Mouse (Mus musculus) heart, postnatal 0 days (tissue): Measurements from ENCODE around the gene Gm11027. TPM values are rescaled to one million over a fixed set of nuclear protein-coding genes. Genes with fewer than 3 reads are reported as not detected.

ENCODE experiments used
- ATAC-seq: fragments of 200-750 bp; cut with Nextera tagmentation; 2 replicates; pipeline ENCODE4 v1.8.0; 2017; ENCODE audit warnings: low read depth, moderate number of reproducible peaks, moderate library complexity; ENCODE audit not compliant: insufficient read depth
- DNase-seq: peaks from one replicate; pipeline ENCODE4 v3.0.0-alpha.2; 2016; ENCODE audit warnings: low spot score
- H3K27ac ChIP-seq: fragments of 300-500 bp; sonication (generic); 2 replicates; pipeline ENCODE4 v1.5.1; 2014; ENCODE audit warnings: low read depth, mild to moderate bottlenecking
- H3K27me3 ChIP-seq: fragments of 300-500 bp; sonication (generic); 2 replicates; pipeline ENCODE4 v1.6.1; 2014; ENCODE audit warnings: low read length, mixed read lengths; ENCODE audit not compliant: control insufficient read depth, insufficient read depth
- H3K36me3 ChIP-seq: fragments of 300-500 bp; sonication (generic); replicated peaks from 2 replicates; pipeline ENCODE4 v1.6.1; 2014; ENCODE audit warnings: low read length, mixed read lengths; ENCODE audit not compliant: control insufficient read depth, insufficient read depth
- H3K4me1 ChIP-seq: fragments of 300-500 bp; sonication (generic); 2 replicates; pipeline ENCODE4 v1.6.1; 2014; ENCODE audit warnings: antibody characterized with exemption; ENCODE audit not compliant: control insufficient read depth, insufficient read depth
- H3K4me2 ChIP-seq: fragments of 300-500 bp; sonication (generic); 2 replicates; pipeline ENCODE4 v1.6.1; 2014; ENCODE audit warnings: low read depth, mild to moderate bottlenecking, low read length, moderate library complexity
- H3K4me3 ChIP-seq: fragments of 300-500 bp; sonication (generic); 2 replicates; pipeline ENCODE4 v1.5.1; 2014; ENCODE audit warnings: low read depth, low read length
- H3K9ac ChIP-seq: fragments of 300-500 bp; sonication (generic); replicated peaks from 2 replicates; pipeline ENCODE4 v1.6.1; 2014; ENCODE audit warnings: low read depth, low read length, mixed read lengths
- H3K9me3 ChIP-seq: fragments of 300-500 bp; sonication (generic); replicated peaks from 2 replicates; pipeline ENCODE4 v1.6.1; 2016; ENCODE audit warnings: low read length; ENCODE audit not compliant: control insufficient read depth
- CTCF ChIP-seq: IDR thresholded peaks from 2 replicates; pipeline ENCODE4 v1.5.1; 2016; ENCODE audit warnings: antibody characterized with exemption, control low read depth, low read depth
- EP300 ChIP-seq: IDR thresholded peaks from 2 replicates; pipeline ENCODE4 v1.6.1; 2016; ENCODE audit warnings: antibody characterized with exemption, low read depth
- WGBS: fragments of 180-500 bp; shearing (Covaris S2); extraction: QIAGEN DNeasy Blood & Tissue Kit; methylation state at CpG from one replicate; pipeline ENCODE4 v1.1.7; 2014; 5-methylcytosine and 5-hydroxymethylcytosine counted together
- polyA plus RNA-seq: library from polyadenylated mRNA; unstranded; fragments of >200 nt; fragmentation: Nextera tagmentation; extraction: Ambion mirVana; gene quantifications from 2 replicates; pipeline ENCODE4 v1.2.1, GENCODE M21; 2015
- total RNA-seq: library from RNA; depleted of rRNA; stranded (reverse); fragments of >200 nt; gene quantifications from 2 replicates; pipeline ENCODE4 v1.2.3, GENCODE M21; 2014; ENCODE audit warnings: low replicate concordance

Gm11027 gene
- total and polyA plus RNA-seq, 2 experiments from 2014 or later = not detected

DNA sequence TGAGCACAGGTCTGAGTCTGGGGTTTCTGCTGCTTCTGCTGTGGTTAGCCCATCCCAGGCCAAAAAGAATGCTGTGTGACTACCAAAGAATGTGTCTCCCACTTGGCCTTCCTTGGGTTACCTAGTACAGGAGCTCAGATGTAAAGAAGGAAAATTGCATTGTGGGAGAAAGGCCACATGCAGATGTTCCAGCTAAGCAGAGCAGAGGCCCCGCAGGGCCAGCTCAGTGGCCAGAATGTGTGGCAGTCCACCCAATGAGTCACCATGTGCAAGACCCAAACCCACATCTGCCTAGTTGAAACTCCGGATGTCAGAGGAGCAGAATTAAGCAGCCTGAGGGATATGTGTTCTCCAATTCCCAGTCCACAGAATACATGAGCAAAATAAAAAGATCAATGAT lies 16.9 kb upstream of the Gm11027 start:
- 81% methylated on average over 2 of the region's 2 CpGs for WGBS
- TF ChIP-seq CTCF (no peak), EP300 (no peak)

GRCm38 (mm10) chr12:116262555-116263341 lies 12.4 kb upstream of the Gm11027 start, which contains the start of gene Wdr60:
Gene Wdr60, minus strand, starts transcription at chr12:116263022.
- DNase-seq (peak; percentile 59), ATAC-seq (peak; percentile 94)
- Histone ChIP-seq H3K27ac (no peak within 1 kb of the TSS), H3K4me2 (peak within 1 kb of the TSS; percentile 75), H3K9me3 (no peaks in the 10 kb centered on the region), H3K36me3 (no peaks in the 10 kb centered on the region), H3K4me1 (no peaks in the 10 kb centered on the region), H3K9ac (peak within 1 kb of the TSS; percentile 51), H3K4me3 (peak within 1 kb of the TSS; percentile 60), H3K27me3 (peaks cover 26% of the 10 kb centered on the region)
- 4% methylated on average over 46 of the region's 47 CpGs for WGBS
- TF ChIP-seq CTCF = no peak
- no peak for TF ChIP-seq EP300

More for the DNA sequence above, 16.9 kb upstream of the Gm11027 start:
- DNase-seq (no peak), ATAC-seq (no peak)
- Histone ChIP-seq H3K4me3 (no peak overlapping the region), H3K9ac (no peak overlapping the region), H3K4me2 (no peak overlapping the region), H3K27ac (no peak overlapping the region), H3K36me3 (no peaks in the 10 kb centered on the region), H3K9me3 (no peaks in the 10 kb centered on the region), H3K4me1 (no peaks in the 10 kb centered on the region), H3K27me3 (peaks cover under 1% of the 10 kb centered on the region; the same call in 1 of the 2 replicates)

DNA sequence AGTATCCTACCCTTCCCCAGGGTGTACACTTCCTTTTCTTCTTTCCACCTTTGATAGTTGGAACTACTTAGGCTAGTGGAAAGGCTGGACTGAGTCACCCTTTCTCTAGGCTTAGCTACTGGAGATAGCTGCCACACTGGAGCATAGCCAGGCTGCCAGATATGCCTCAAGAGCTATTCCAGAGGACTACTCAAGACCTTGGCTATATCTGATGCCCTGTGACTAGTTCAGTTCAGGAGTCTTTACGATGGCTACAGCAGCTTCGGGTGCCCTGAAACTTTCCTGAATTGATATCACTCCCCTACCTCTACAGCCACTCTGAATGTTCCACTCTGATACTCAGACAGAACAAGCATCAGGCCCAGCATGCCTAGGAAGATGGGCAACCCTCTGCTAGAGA lies 10.4 kb upstream of the Gm11027 start:
- Histone ChIP-seq H3K9ac (no peak overlapping the region), H3K4me2 (no peak overlapping the region), H3K36me3 (no peaks in the 10 kb centered on the region), H3K4me1 (no peaks in the 10 kb centered on the region), H3K27ac (no peak overlapping the region), H3K9me3 (no peaks in the 10 kb centered on the region), H3K4me3 (no peak overlapping the region), H3K27me3 (peaks cover 42% of the 10 kb centered on the region)
- ATAC-seq (no peak), DNase-seq (no peak)
- 37% methylated on average over 2 of the region's 2 CpGs for WGBS
- TF ChIP-seq EP300 = no peak
- TF ChIP-seq CTCF = no peak

GRCm38 (mm10) chr12:116265275-116265674 lies 9.9 kb upstream of the Gm11027 start:
- no peak overlapping the region for H3K4me3 ChIP-seq
- H3K4me2 ChIP-seq = no peak overlapping the region
- H3K27me3 ChIP-seq = peaks cover 47% of the 10 kb centered on the region
- H3K4me1 ChIP-seq = no peaks in the 10 kb centered on the region
- TF ChIP-seq CTCF = no peak
- TF ChIP-seq EP300 = no peak
- 40% methylated on average over 2 of the region's 2 CpGs for WGBS
- no peak overlapping the region for H3K27ac ChIP-seq
- H3K9me3 ChIP-seq = no peaks in the 10 kb centered on the region
- H3K9ac ChIP-seq = no peak overlapping the region
- ATAC-seq (no peak), DNase-seq (no peak)
- no peaks in the 10 kb centered on the region for H3K36me3 ChIP-seq

DNA sequence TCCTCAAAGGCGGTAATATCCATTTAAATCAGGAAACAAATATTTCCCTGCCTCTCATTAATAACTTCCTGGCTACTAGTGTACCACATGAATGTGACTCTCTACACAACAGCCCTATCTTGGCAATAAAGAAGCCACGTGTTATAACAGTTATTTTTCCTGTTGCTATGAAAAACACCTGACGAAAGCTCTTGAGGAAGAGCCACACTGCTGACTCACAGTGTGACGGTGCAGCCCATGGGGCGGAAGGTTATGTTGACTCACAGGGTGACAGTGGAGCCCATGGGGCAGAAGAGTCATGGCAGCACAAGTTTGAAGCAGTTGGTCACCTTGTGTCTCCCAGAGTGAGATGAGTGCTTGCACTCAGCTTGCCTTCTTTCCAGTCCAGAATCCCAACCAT lies 5.7 kb upstream of the Gm11027 start:
- no peak overlapping the region for H3K4me2 ChIP-seq
- H3K9ac ChIP-seq = no peak overlapping the region
- 61% methylated on average over 5 of the region's 5 CpGs for WGBS
- no peaks in the 10 kb centered on the region for H3K4me1 ChIP-seq
- no peak overlapping the region for H3K4me3 ChIP-seq
- DNase-seq = no peak
- ATAC-seq = no peak
- H3K27ac ChIP-seq = no peak overlapping the region
- no peaks in the 10 kb centered on the region for H3K9me3 ChIP-seq
- TF ChIP-seq EP300 (no peak), CTCF (no peak)
- H3K36me3 ChIP-seq = no peaks in the 10 kb centered on the region
- H3K27me3 ChIP-seq = peaks cover 57% of the 10 kb centered on the region

- WGBS = 68% methylated on average over 1 of the region's 1 CpGs
- H3K4me2 ChIP-seq = no peak overlapping the region
- no peak for ATAC-seq
- TF ChIP-seq CTCF (no peak), EP300 (no peak)
- no peak overlapping the region for H3K4me3 ChIP-seq
- no peak overlapping the region for H3K27ac ChIP-seq
- no peaks in the 10 kb centered on the region for H3K4me1 ChIP-seq
- no peak overlapping the region for H3K9ac ChIP-seq
- no peaks in the 10 kb centered on the region for H3K9me3 ChIP-seq
- H3K27me3 ChIP-seq = peaks cover 57% of the 10 kb centered on the region
- H3K36me3 ChIP-seq = no peaks in the 10 kb centered on the region
- no peak for DNase-seq
These were observed 4.6 kb upstream of the Gm11027 start for GRCm38 (mm10) chr12:116270538-116270937.
